Mouse (Mus musculus): ENCODE measurements at regions not wholly inside any gene's neighbourhood (a gene's known extent, or its start where the extent isn't known, plus 50 kb on each side); places are given as distances from the start of the nearest gene placed in this dataset.
A peak's percentile ranks its signal among the peaks of the same experiment; 100 is the strongest.
"Not testable (repeated sequence)": the region's sequence is repeated elsewhere in the genome, so short reads cannot be mapped to it uniquely, and the experiment has no call there.

GRCm38 (mm10) chr15:42073486-42073885 is 1939.3 kb downstream of the 9330182O14Rik start:
- no peak for DNase-seq (ENCODE audit: low spot score in 2 of 2)

- DNase-seq (ENCODE audit: low spot score in 2 of 2) = no peak
These were observed 1948.3 kb downstream of the 9330182O14Rik start for GRCm38 (mm10) chr15:42082436-42082835.

GRCm38 (mm10) chr15:42100730-42101129 is 1966.6 kb downstream of the 9330182O14Rik start:
- peak in 1 of 2 experiments; percentile 19 for DNase-seq (ENCODE audit: low spot score in 2 of 2)

- no peak for DNase-seq (ENCODE audit: low spot score in 2 of 2)
These were observed 1970.7 kb downstream of the 9330182O14Rik start for GRCm38 (mm10) chr15:42104816-42105215.

GRCm38 (mm10) chr15:42107106-42107505 is 1972.9 kb downstream of the 9330182O14Rik start:
- no peak for DNase-seq (ENCODE audit: low spot score in 2 of 2)

GRCm38 (mm10) chr15:42111811-42112210 is 1977.6 kb downstream of the 9330182O14Rik start:
- DNase-seq (ENCODE audit: low spot score in 2 of 2) = no peak

- DNase-seq (ENCODE audit: low spot score in 2 of 2) = no peak
These were observed 1993.3 kb downstream of the 9330182O14Rik start for GRCm38 (mm10) chr15:42127471-42127870.

- DNase-seq (ENCODE audit: low spot score in 2 of 2) = no peak
These were observed 1994.8 kb downstream of the 9330182O14Rik start for GRCm38 (mm10) chr15:42128976-42129375.

GRCm38 (mm10) chr15:42166546-42166945 is 2032.4 kb downstream of the 9330182O14Rik start:
- no peak for DNase-seq (ENCODE audit: low spot score in 2 of 2)

- not testable (repeated sequence) for DNase-seq (ENCODE audit: low spot score in 2 of 2)
These were observed 2043.6 kb downstream of the 9330182O14Rik start for GRCm38 (mm10) chr15:42177766-42178165.

GRCm38 (mm10) chr15:42207187-42207846 is 2073.2 kb downstream of the 9330182O14Rik start:
- peak; percentile 3 to 21 for DNase-seq (ENCODE audit: low spot score in 2 of 2)

GRCm38 (mm10) chr15:42219496-42219895 is 2085.3 kb downstream of the 9330182O14Rik start:
- DNase-seq (ENCODE audit: low spot score in 2 of 2) = no peak

- DNase-seq (ENCODE audit: low spot score in 2 of 2) = no peak
These were observed 2085.8 kb downstream of the 9330182O14Rik start for GRCm38 (mm10) chr15:42220005-42220404.

GRCm38 (mm10) chr15:42225006-42225405 is 2090.8 kb downstream of the 9330182O14Rik start:
- DNase-seq (ENCODE audit: low spot score in 2 of 2) = no peak

GRCm38 (mm10) chr15:42231692-42232091 is 2097.5 kb downstream of the 9330182O14Rik start:
- DNase-seq (ENCODE audit: low spot score in 2 of 2) = no peak

- no peak for DNase-seq (ENCODE audit: low spot score in 2 of 2)
These were observed 2112.6 kb downstream of the 9330182O14Rik start for GRCm38 (mm10) chr15:42246812-42247211.

- no peak for DNase-seq (ENCODE audit: low spot score in 2 of 2)
These were observed 2118.7 kb downstream of the 9330182O14Rik start for GRCm38 (mm10) chr15:42252730-42253330.

- DNase-seq (ENCODE audit: low spot score in 2 of 2) = no peak
These were observed 2122.2 kb downstream of the 9330182O14Rik start for GRCm38 (mm10) chr15:42256343-42256742.

- no peak for DNase-seq (ENCODE audit: low spot score in 2 of 2)
These were observed 2141.0 kb downstream of the 9330182O14Rik start for GRCm38 (mm10) chr15:42275117-42275516.

- no peak for DNase-seq (ENCODE audit: low spot score in 2 of 2)
These were observed 2143.1 kb downstream of the 9330182O14Rik start for GRCm38 (mm10) chr15:42277247-42277646.

- no peak for DNase-seq (ENCODE audit: low spot score in 2 of 2)
These were observed 2146.6 kb downstream of the 9330182O14Rik start for GRCm38 (mm10) chr15:42280810-42281209.

- peak; percentile 7 to 16 for DNase-seq (ENCODE audit: low spot score in 2 of 2)
These were observed 2162.2 kb downstream of the 9330182O14Rik start for GRCm38 (mm10) chr15:42296406-42296805.

- no peak for DNase-seq (ENCODE audit: low spot score in 2 of 2)
These were observed 2163.3 kb downstream of the 9330182O14Rik start for GRCm38 (mm10) chr15:42297430-42297829.
